Mouse (Mus musculus) E14TG2a.4 (cell line): ENCODE data around the gene Gpr183.

Experiments used
- H3K27me3 ChIP-seq: 2 replicates; pipeline ENCODE4 v1.6.1; 2014; ENCODE audit warnings: low read length, control low read depth; ENCODE audit not compliant: insufficient read depth
- H3K36me3 ChIP-seq: 2 replicates; pipeline ENCODE4 v1.6.1; 2014; ENCODE audit warnings: low read length, control low read depth; ENCODE audit not compliant: insufficient read depth
- H3K4me1 ChIP-seq: replicated peaks from 2 replicates; pipeline ENCODE4 v1.6.1; 2014; ENCODE audit warnings: low read depth, low read length, control low read depth
- H3K4me3 ChIP-seq: replicated peaks from 2 replicates; pipeline ENCODE4 v1.5.1; 2014; ENCODE audit warnings: mild to moderate bottlenecking, low read length
- H3K9me3 ChIP-seq: 2 replicates; pipeline ENCODE4 v1.6.1; 2014; ENCODE audit warnings: low read length, control low read depth
- CTCF ChIP-seq: conservative IDR thresholded peaks from 2 replicates; pipeline ENCODE4 v1.5.1; 2014; ENCODE audit warnings: low read length
- NANOG ChIP-seq: IDR thresholded peaks from 2 replicates; pipeline ENCODE4 v1.6.1; 2014; ENCODE audit warnings: borderline replicate concordance, low read length, mixed read lengths
- POU5F1 ChIP-seq: IDR thresholded peaks from 2 replicates; pipeline ENCODE4 v1.6.1; 2014; ENCODE audit warnings: low read length, borderline replicate concordance

Gene Gpr183

GRCm38 (mm10) chr14:122002224-122002623 lies 37.2 kb upstream of the Gpr183 start:
- Histone ChIP-seq H3K4me3 (no peak overlapping the region), H3K27me3 (no peaks in the 10 kb centered on the region)

GRCm38 (mm10) chr14:122000346-122001105 lies 35.5 kb upstream of the Gpr183 start:
- Histone ChIP-seq H3K9me3 (no peaks in the 10 kb centered on the region), H3K4me3 (no peak overlapping the region), H3K4me1 (no peaks in the 10 kb centered on the region), H3K36me3 (peaks cover 58% of the 10 kb centered on the region), H3K27me3 (no peaks in the 10 kb centered on the region)
- TF ChIP-seq POU5F1 (no peak), CTCF (no peak), NANOG (no peak)

More at GRCm38 (mm10) chr14:122002224-122002623, 37.2 kb upstream of the Gpr183 start:
- Histone ChIP-seq H3K4me1 (no peaks in the 10 kb centered on the region), H3K36me3 (peaks cover 42% of the 10 kb centered on the region), H3K9me3 (no peaks in the 10 kb centered on the region)
- TF ChIP-seq NANOG: no peak
- TF ChIP-seq CTCF: no peak
- no peak for TF ChIP-seq POU5F1

GRCm38 (mm10) chr14:121999455-121999854 lies 34.5 kb upstream of the Gpr183 start:
- Histone ChIP-seq H3K4me1 (no peaks in the 10 kb centered on the region), H3K27me3 (no peaks in the 10 kb centered on the region), H3K4me3 (no peak overlapping the region), H3K36me3 (peaks cover 68% of the 10 kb centered on the region), H3K9me3 (no peaks in the 10 kb centered on the region)
- no peak for TF ChIP-seq NANOG
- no peak for TF ChIP-seq CTCF
- no peak for TF ChIP-seq POU5F1

GRCm38 (mm10) chr14:121996786-121997185 lies 31.8 kb upstream of the Gpr183 start:
- Histone ChIP-seq H3K4me3 (no peak overlapping the region), H3K4me1 (no peaks in the 10 kb centered on the region), H3K27me3 (no peaks in the 10 kb centered on the region), H3K36me3 (peaks cover 77% of the 10 kb centered on the region), H3K9me3 (no peaks in the 10 kb centered on the region)
- no peak for TF ChIP-seq NANOG
- TF ChIP-seq POU5F1: no peak
- TF ChIP-seq CTCF: no peak

- H3K4me1 ChIP-seq: no peaks in the 10 kb centered on the region
- H3K9me3 ChIP-seq: no peaks in the 10 kb centered on the region
- no peak for TF ChIP-seq CTCF
- no peak for TF ChIP-seq POU5F1
- no peak for TF ChIP-seq NANOG
- H3K36me3 ChIP-seq: peaks cover 70% of the 10 kb centered on the region
- H3K4me3 ChIP-seq: no peak overlapping the region
- H3K27me3 ChIP-seq: no peaks in the 10 kb centered on the region
Measured at GRCm38 (mm10) chr14:121995557-121995870, 30.5 kb upstream of the Gpr183 start.

GRCm38 (mm10) chr14:121994846-121995556 lies 30.0 kb upstream of the Gpr183 start:
- H3K27me3 ChIP-seq: no peaks in the 10 kb centered on the region
- H3K9me3 ChIP-seq: no peaks in the 10 kb centered on the region
- H3K4me1 ChIP-seq: no peaks in the 10 kb centered on the region
- TF ChIP-seq POU5F1 (no peak), CTCF (no peak), NANOG (no peak)
- peaks cover 67% of the 10 kb centered on the region for H3K36me3 ChIP-seq
- no peak overlapping the region for H3K4me3 ChIP-seq

GRCm38 (mm10) chr14:121994171-121994700 lies 29.2 kb upstream of the Gpr183 start:
- Histone ChIP-seq H3K9me3 (no peaks in the 10 kb centered on the region), H3K27me3 (no peaks in the 10 kb centered on the region), H3K4me1 (no peaks in the 10 kb centered on the region), H3K36me3 (peaks cover 68% of the 10 kb centered on the region), H3K4me3 (no peak overlapping the region)
- no peak for TF ChIP-seq NANOG
- no peak for TF ChIP-seq CTCF
- no peak for TF ChIP-seq POU5F1

GRCm38 (mm10) chr14:121993616-121994015 lies 28.6 kb upstream of the Gpr183 start:
- Histone ChIP-seq H3K4me1 (no peaks in the 10 kb centered on the region), H3K4me3 (no peak overlapping the region), H3K9me3 (no peaks in the 10 kb centered on the region), H3K27me3 (no peaks in the 10 kb centered on the region), H3K36me3 (peaks cover 73% of the 10 kb centered on the region)
- TF ChIP-seq POU5F1: no peak
- TF ChIP-seq CTCF: no peak
- no peak for TF ChIP-seq NANOG
